Mouse (Mus musculus) lung, postnatal 0 days (tissue): Measurements from ENCODE around the gene Gsg1l.

Experiments
- CTCF ChIP-seq: IDR thresholded peaks from 2 replicates; pipeline ENCODE4 v1.5.1; 2016; ENCODE audit warnings: antibody characterized with exemption, mild to moderate bottlenecking
- EP300 ChIP-seq: IDR thresholded peaks from 2 replicates; pipeline ENCODE4 v1.6.1; 2016; ENCODE audit warnings: antibody characterized with exemption, mild to moderate bottlenecking, control low read depth

DNA sequence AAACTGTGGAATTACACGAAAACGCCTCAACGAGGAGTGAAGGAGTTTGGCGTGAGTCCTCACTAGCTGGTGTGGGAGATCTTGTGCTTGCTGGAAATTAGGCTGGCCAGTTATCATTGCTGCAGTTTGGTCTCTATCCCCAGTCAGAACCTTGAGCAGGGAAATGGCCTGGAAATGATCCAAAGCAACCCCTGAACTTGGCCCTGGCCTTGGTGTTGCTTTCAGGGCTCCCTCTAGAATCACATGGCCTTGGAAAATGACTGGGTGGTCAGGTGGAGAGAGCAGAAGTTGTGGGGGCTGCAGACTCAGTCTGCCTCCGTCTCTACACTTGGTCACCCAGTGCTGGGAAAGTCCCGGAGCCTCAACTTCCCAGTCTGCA lies 210.0 kb downstream of the Gsg1l start:
- no peak for TF ChIP-seq CTCF
- no peak for TF ChIP-seq EP300
